Comparison of ENCODE assay signal across 29 mouse cellular contexts in the genomic region with DNA sequence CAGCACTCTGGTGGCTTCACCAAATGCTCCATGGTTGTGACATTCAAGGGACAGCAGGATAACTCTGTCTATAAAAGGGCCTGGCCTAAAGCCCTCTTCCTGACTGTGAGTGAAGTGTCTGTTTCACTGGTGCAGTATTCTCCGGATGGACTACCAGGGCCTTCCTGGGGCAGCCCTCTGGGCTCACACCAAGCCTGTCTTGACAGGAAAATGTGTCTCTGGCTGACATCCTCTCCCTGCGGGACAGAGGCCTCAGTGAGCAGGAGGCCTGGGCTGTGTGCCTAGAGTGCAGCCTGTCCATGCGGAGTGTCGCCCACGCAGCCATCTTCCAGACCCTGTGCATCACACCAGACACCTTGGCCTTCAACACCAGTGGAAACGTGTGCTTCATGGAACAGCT. TPM values are rescaled to one million over a fixed set of nuclear protein-coding genes. Genes with fewer than 3 reads are reported as not detected.
DNase-seq lines count a peak whose midpoint lies in the region; TF ChIP-seq lines count a peak whose summit lies in the region.
"Had no signal": no experiment of that assay in that cellular context is flagged by ENCODE, and none has a peak within 500 bp of the region (broad histone marks: within the 10 kb centered on the region; RNA-seq: fewer than 3 reads in every experiment).

No protein-coding gene starts in this region.

- no peaks in the 10 kb centered on the region; the same call in 1 of the 2 replicates for H3K27me3 ChIP-seq in heart, adult 2 months (ENCODE audit: control insufficient read depth, insufficient read depth, low read length)

- DNase-seq in layer of hippocampus, adult 2 months (ENCODE audit: low spot score in 2 of 2) = no peak
- DNase-seq in layer of hippocampus, postnatal 25 days (ENCODE audit: extremely low spot score in 1 of 2, low spot score in 1 of 2) = no peak
- peak; percentile 85 for DNase-seq in cerebellum, adult 11 months
- peak; percentile 85 for DNase-seq in cerebellum, adult 8-10 months
- DNase-seq in cerebellum, postnatal 14 days = peak; percentile 76 to 88
- no peak for DNase-seq in heart, adult 2 months
- no peak for DNase-seq in adrenal gland, adult 2 months
- DNase-seq in testis, postnatal 10 days (ENCODE audit: low spot score) = no peak
- DNase-seq: adrenal gland, postnatal 14 days; embryo, embryonic 11 days; gastrocnemius, postnatal 36 days; heart, adult 18-20 months; heart, postnatal 14 days; kidney, adult 11 months had no signal

- peak overlapping the region; percentile 43; the same call in 1 of the 2 replicates for H3K27ac ChIP-seq in layer of hippocampus, adult 2 months
- no peak overlapping the region for H3K27ac ChIP-seq in heart, adult 2 months
- H3K27ac ChIP-seq: embryonic facial prominence, embryonic 15.5 days; forebrain, embryonic 15.5 days; heart, embryonic 15.5 days; hindbrain, embryonic 13.5 days; hindbrain, postnatal 0 days had no signal

- 67% methylated on average over 6 of the region's 6 CpGs for WGBS in heart, adult 2 months

- H3K4me1 ChIP-seq in heart, adult 2 months (ENCODE audit: control insufficient read depth, insufficient read depth, low read length) = no peaks in the 10 kb centered on the region
- H3K4me1 ChIP-seq: embryonic facial prominence, embryonic 15.5 days; heart, embryonic 15.5 days had no signal

- TF ChIP-seq POLR2A in heart, adult 2 months (IDR thresholded peaks at IDR 0.05; ENCODE audit: insufficient read depth, low read depth, low read length) = no peak

- no peaks in the 10 kb centered on the region for H3K36me3 ChIP-seq in heart, adult 2 months (ENCODE audit: control insufficient read depth, insufficient read depth, low read length)
- H3K36me3 ChIP-seq: embryonic facial prominence, embryonic 15.5 days; forebrain, embryonic 15.5 days; heart, embryonic 15.5 days had no signal

- H3K4me3 ChIP-seq in layer of hippocampus, adult 2 months = no peak overlapping the region
- H3K4me3 ChIP-seq in heart, adult 2 months = no peak overlapping the region
- H3K4me3 ChIP-seq: embryonic facial prominence, embryonic 15.5 days; erythroblast, embryonic 14.5 days; forebrain, embryonic 15.5 days; heart, embryonic 15.5 days; hindbrain, embryonic 13.5 days had no signal

- no peaks in the 10 kb centered on the region for H3K79me2 ChIP-seq in heart, adult 2 months (replicated peaks; ENCODE audit: control insufficient read depth, insufficient read depth, low read length)

- no peak for TF ChIP-seq EP300 in heart, adult 2 months (IDR thresholded peaks at IDR 0.05; ENCODE audit: insufficient read depth, low read depth, low read length)

- intact Hi-C loops in heart, adult 2 months (cut with DNase I) = no loop called here

- TF ChIP-seq CTCF in layer of hippocampus, adult 2 months (conservative IDR thresholded peaks at IDR 0.05) = no peak
- no peak for TF ChIP-seq CTCF in heart, adult 2 months (IDR thresholded peaks at IDR 0.05)

- H3K9ac ChIP-seq in heart, adult 2 months (ENCODE audit: low read depth, low read length) = no peak overlapping the region
- H3K9ac ChIP-seq: embryonic facial prominence, embryonic 15.5 days; forebrain, embryonic 15.5 days; heart, embryonic 15.5 days; hindbrain, embryonic 13.5 days had no signal

RNA-seq across cellular contexts. Expression of a gene that starts 6.4 kb away (rescaled TPM):
- 10 to 100 TPM; 80.3 to 87.0 TPM for total RNA-seq in layer of hippocampus, adult 2 months (2021)
- 10 to 100 TPM; 90.1 to 95.0 TPM for total RNA-seq in layer of hippocampus, postnatal 25 days (2021)
- not detected for total RNA-seq in heart, adult 2 months (2021)
- polyA plus RNA-seq in heart, adult 2 months (2012; rRNA removed) = 0.47 TPM in 1 of 2 replicates, not detected in the other
- under 1 TPM; 0.59 to 0.66 TPM for total RNA-seq in adrenal gland, adult 2 months (2021)
- 0.53 and 0.54 TPM in 2 replicates for polyA plus RNA-seq in adrenal gland, adult 2 months (2012; rRNA removed)
- total RNA-seq: common myeloid progenitor, adult 5-6 weeks; gastrocnemius, postnatal 36 days; hematopoietic stem cell, adult 5-6 weeks; MEL had no signal
- polyA plus RNA-seq: C2C12; erythroblast, embryonic 14.5 days had no signal

RNA-seq across cellular contexts. Expression of a gene that starts 42.7 kb away (rescaled TPM):
- not detected for total RNA-seq in layer of hippocampus, adult 2 months (2021)
- total RNA-seq in layer of hippocampus, postnatal 25 days (2021) = not detected
- not detected for total RNA-seq in heart, adult 2 months (2021)
- not detected in 2 replicates for polyA plus RNA-seq in heart, adult 2 months (2012; rRNA removed)
- total RNA-seq in adrenal gland, adult 2 months (2021) = not detected
- polyA plus RNA-seq in adrenal gland, adult 2 months (2012; rRNA removed) = 0.10 and 0.22 TPM in 2 replicates
- total RNA-seq: adrenal gland, postnatal 14 days; common myeloid progenitor, adult 5-6 weeks; gastrocnemius, adult 8-10 months; gastrocnemius, postnatal 36 days; heart, adult 18-20 months; heart, postnatal 14 days; hematopoietic stem cell, adult 5-6 weeks; hindbrain, postnatal 0 days; MEL had no signal
- polyA plus RNA-seq: C2C12; embryonic facial prominence, embryonic 11.5 days; erythroblast, embryonic 14.5 days; forebrain, embryonic 11.5 days; forebrain, embryonic 15.5 days; heart, embryonic 11.5 days; heart, embryonic 15.5 days; hindbrain, embryonic 13.5 days; hindbrain, postnatal 0 days; intestine, embryonic 14.5 days had no signal

Comparison
In these comparisons a context has a peak if more than half of its experiments do, and no peak if none do; other contexts are left out.
1. DNase-seq: peak in cerebellum, adult 11 months (single experiment), cerebellum, adult 8-10 months (single experiment) and cerebellum, postnatal 14 days (2 of 2); none in layer of hippocampus, adult 2 months (0 of 2), layer of hippocampus, postnatal 25 days (0 of 2), heart, adult 2 months (0 of 2), adrenal gland, adult 2 months (single experiment) and testis, postnatal 10 days (single experiment).
2. RNA of a gene that starts 6.4 kb away (total RNA-seq): 90.1 to 95.0 TPM in layer of hippocampus, postnatal 25 days and 80.3 to 87.0 TPM in layer of hippocampus, adult 2 months; 0.59 to 0.66 TPM in adrenal gland, adult 2 months and not detected in heart, adult 2 months; every median in the first group is over 10 times any median in the second.